Mouse (Mus musculus) brain, embryonic 14.5 days (tissue): ENCODE data around the gene AC124108.1.

ENCODE experiments used
- CTCF ChIP-seq: fragments of 200-500 bp; IDR thresholded peaks from 2 replicates; pipeline ENCODE4 v1.5.1; 2012; ENCODE audit warnings: inconsistent platforms, mild to moderate bottlenecking, moderate library complexity, borderline replicate concordance; ENCODE audit not compliant: insufficient read depth, insufficient read length; ENCODE audit errors: extremely low read depth
- POLR2A ChIP-seq: fragments of 200-500 bp; IDR thresholded peaks from 2 replicates; pipeline ENCODE4 v1.6.1; 2012; ENCODE audit warnings: mild to moderate bottlenecking, inconsistent platforms, borderline replicate concordance; ENCODE audit not compliant: poor library complexity, insufficient read depth, insufficient read length, severe bottlenecking; ENCODE audit errors: extremely low read depth

DNA sequence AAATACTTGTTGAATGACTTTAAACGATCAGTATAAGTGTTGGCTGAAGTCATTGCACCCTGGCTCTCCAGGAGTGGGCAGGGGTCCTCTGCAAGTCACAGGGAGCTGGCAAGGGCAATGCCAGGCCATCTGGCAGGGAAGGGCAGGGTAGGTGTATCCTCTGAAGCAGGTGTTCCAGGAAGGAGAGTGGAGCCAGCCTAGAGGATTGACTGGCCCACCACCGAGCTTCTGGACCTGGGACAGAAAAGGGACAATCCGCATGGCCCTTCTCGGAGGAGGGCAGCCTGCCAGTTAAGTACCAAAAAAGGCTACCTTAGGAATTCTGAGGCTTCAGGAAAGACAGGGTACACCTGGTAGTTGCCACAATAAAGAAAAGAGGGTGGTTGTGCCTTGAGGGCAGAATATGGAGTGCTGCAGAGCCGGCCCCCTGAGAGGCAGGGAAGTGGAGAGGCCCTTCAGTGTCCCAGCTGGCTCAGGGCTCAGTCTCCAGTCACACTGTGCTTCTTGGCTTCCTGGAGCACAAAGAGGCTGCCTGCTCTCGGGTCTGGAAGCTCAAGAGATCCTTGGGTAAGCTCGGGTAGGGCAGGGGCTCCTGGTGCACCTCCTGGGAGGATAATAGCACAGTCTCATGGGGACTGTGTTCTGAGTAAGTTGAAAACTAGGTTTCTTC is 29.9 kb upstream of the AC124108.1 start:
- no peak for TF ChIP-seq CTCF
- TF ChIP-seq POLR2A: no peak
